Mouse (Mus musculus) CH12.LX (cell line): ENCODE measurements around the gene Ccdc6.

ENCODE experiments used
- CHD1 ChIP-seq: IDR thresholded peaks from 2 replicates; pipeline ENCODE4 v1.6.1; 2012; ENCODE audit warnings: low read depth, low read length, improper control_type of control experiment, inconsistent platforms
- CTCF ChIP-seq, 2 experiments: IDR thresholded peaks in 1 of 2; conservative IDR thresholded peaks in 1 of 2; 2 replicates each; pipeline ENCODE4 v1.5.1; 2011 to 2012; ENCODE audit warnings: low read depth in 2 of 2, low read length in 2 of 2, improper control_type of control experiment in 1 of 2, inconsistent platforms in 1 of 2, mild to moderate bottlenecking in 1 of 2, moderate library complexity in 1 of 2
- E2F4 ChIP-seq: IDR thresholded peaks from 2 replicates; pipeline ENCODE4 v1.6.1; 2011; ENCODE audit warnings: low read depth, low read length, improper control_type of control experiment; ENCODE audit not compliant: insufficient replicate concordance
- EP300 ChIP-seq: IDR thresholded peaks from 2 replicates; pipeline ENCODE4 v1.6.1; 2011; ENCODE audit warnings: low read length, improper control_type of control experiment
- MAZ ChIP-seq: IDR thresholded peaks from 2 replicates; pipeline ENCODE4 v1.6.1; 2012; ENCODE audit warnings: low read depth, mild to moderate bottlenecking, inconsistent platforms, low read length, improper control_type of control experiment, moderate library complexity
- MYC ChIP-seq: IDR thresholded peaks from 2 replicates; pipeline ENCODE4 v1.6.1; 2011; ENCODE audit warnings: low read depth, mild to moderate bottlenecking, improper control_type of control experiment, low read length
- PAX5 ChIP-seq: IDR thresholded peaks from 2 replicates; pipeline ENCODE4 v1.6.1; 2012; ENCODE audit warnings: low read length, inconsistent platforms, mixed read lengths
- POLR2A ChIP-seq: IDR thresholded peaks from 2 replicates; pipeline ENCODE4 v1.6.1; 2011; ENCODE audit warnings: low read depth, mild to moderate bottlenecking, improper control_type of control experiment, low read length
- UBTF ChIP-seq: IDR thresholded peaks from 2 replicates; pipeline ENCODE4 v1.6.1; 2012; ENCODE audit warnings: low read depth, mild to moderate bottlenecking, inconsistent platforms, low read length, improper control_type of control experiment, moderate library complexity

GRCm38 (mm10) chr10:70097291-70097901 lies 475 bp downstream of the Ccdc6 start:
- no peak for TF ChIP-seq CTCF (conservative IDR thresholded peaks at IDR 0.05 in 1 of 2, IDR thresholded peaks at IDR 0.05 in 1 of 2; ENCODE audit: low read depth in 2 of 2, low read length in 2 of 2)
- TF ChIP-seq POLR2A: no peak
- TF ChIP-seq UBTF: no peak
- TF ChIP-seq MAZ: no peak
- TF ChIP-seq PAX5: no peak
- TF ChIP-seq CHD1: no peak
- TF ChIP-seq EP300: no peak
- TF ChIP-seq MYC: no peak
- TF ChIP-seq E2F4: no peak
